Comparison of ENCODE assay signal across 9 mouse cellular contexts in the genomic region with DNA sequence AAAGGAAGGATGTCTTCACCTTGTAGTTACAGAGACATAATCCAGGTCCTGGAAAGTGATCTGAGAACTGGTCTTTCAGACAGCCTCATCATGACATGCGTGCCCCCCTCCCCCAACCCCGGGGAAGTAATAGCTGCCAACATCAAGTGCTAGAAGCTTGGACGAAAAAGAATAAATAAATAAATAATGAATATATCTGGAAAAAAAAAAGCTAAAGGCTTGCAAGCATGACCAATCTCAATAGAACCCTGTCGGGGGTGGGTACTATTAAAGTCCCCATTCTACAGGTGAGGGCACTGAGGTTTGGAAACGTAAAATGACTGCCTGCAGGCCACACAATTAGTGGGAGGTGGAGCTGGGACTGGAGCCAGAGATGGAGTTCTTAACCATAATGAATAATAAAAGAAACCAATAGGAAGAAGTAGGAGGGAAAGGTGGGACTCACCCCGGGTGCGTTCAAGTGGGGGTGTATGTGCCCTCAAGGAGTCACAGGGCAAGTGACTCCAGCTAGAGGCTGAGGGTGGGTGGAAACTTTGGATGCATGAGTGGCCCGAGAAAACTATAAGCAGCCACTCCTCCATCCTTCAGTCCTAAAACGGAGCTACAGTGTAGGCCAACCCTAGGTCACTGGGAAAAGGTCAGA. TPM values are rescaled to one million over a fixed set of nuclear protein-coding genes. Genes with fewer than 3 reads are reported as not detected.
A peak's percentile ranks its signal among the peaks of the same experiment; 100 is the strongest.
DNase-seq lines count a peak whose midpoint lies in the region; ATAC-seq and TF ChIP-seq lines count a peak whose summit lies in the region.
"Had no signal": no experiment of that assay in that cellular context is flagged by ENCODE, and none has a peak within 500 bp of the region (broad histone marks: within the 10 kb centered on the region; RNA-seq: fewer than 3 reads in every experiment).

No protein-coding gene starts in this region.

- peak overlapping the region; percentile 88 for H3K4me2 ChIP-seq in embryonic facial prominence, embryonic 12.5 days (replicated peaks)
- H3K4me2 ChIP-seq in hindbrain, embryonic 14.5 days (replicated peaks) = peak overlapping the region; percentile 94
- peak overlapping the region; percentile 97 for H3K4me2 ChIP-seq in liver, embryonic 12.5 days
- H3K4me2 ChIP-seq in neural tube, embryonic 14.5 days (ENCODE audit: low read depth, low read length) = peak overlapping the region; percentile 75

- peak; percentile 40 for DNase-seq in gastrocnemius, adult 2 months
- DNase-seq in gastrocnemius, adult 8-10 months (ENCODE audit: low spot score in 2 of 2) = no peak
- DNase-seq in hindbrain, embryonic 14.5 days (ENCODE audit: low spot score) = no peak
- DNase-seq in adrenal gland, postnatal 14 days = no peak
- no peak for DNase-seq in left cerebral cortex, adult 9 months (ENCODE audit: low spot score in 2 of 2)

- intact Hi-C loops in gastrocnemius, adult 2 months (cut with DNase I) = no loop called here

- H3K9me3 ChIP-seq in embryonic facial prominence, embryonic 12.5 days = no peaks in the 10 kb centered on the region
- no peaks in the 10 kb centered on the region for H3K9me3 ChIP-seq in hindbrain, embryonic 14.5 days (ENCODE audit: control insufficient read depth, low read length)
- no peaks in the 10 kb centered on the region for H3K9me3 ChIP-seq in liver, embryonic 12.5 days (replicated peaks)
- H3K9me3 ChIP-seq in neural tube, embryonic 14.5 days (ENCODE audit: control insufficient read depth, low read length) = no peaks in the 10 kb centered on the region

- WGBS in embryonic facial prominence, embryonic 12.5 days = 48% methylated on average over 9 of the region's 9 CpGs
- WGBS in hindbrain, embryonic 14.5 days = 35% methylated on average over 9 of the region's 9 CpGs
- WGBS in liver, embryonic 12.5 days (ENCODE audit: insufficient replicate concordance) = 44% methylated on average over 9 of the region's 9 CpGs
- WGBS in neural tube, embryonic 14.5 days = 34% methylated on average over 9 of the region's 9 CpGs

- ATAC-seq in embryonic facial prominence, embryonic 12.5 days (ENCODE audit: insufficient number of reproducible peaks, insufficient read depth, low FRiP score, low TSS enrichment) = 0 out of 2 replicates have a peak, but pooled peaks have one; percentile 6
- no peak for ATAC-seq in hindbrain, embryonic 14.5 days (ENCODE audit: low FRiP score)
- no peak for ATAC-seq in liver, embryonic 12.5 days
- ATAC-seq in neural tube, embryonic 14.5 days (ENCODE audit: low read depth) = no peak
- ATAC-seq: Patski had no signal

- H3K4me1 ChIP-seq in embryonic facial prominence, embryonic 12.5 days = peaks cover 21% of the 10 kb centered on the region
- peaks cover 14% of the 10 kb centered on the region; the same call in 1 of the 2 replicates for H3K4me1 ChIP-seq in hindbrain, embryonic 14.5 days (replicated peaks; ENCODE audit: control insufficient read depth, insufficient read depth, low read length)
- H3K4me1 ChIP-seq in liver, embryonic 12.5 days = peaks cover 46% of the 10 kb centered on the region
- H3K4me1 ChIP-seq in neural tube, embryonic 14.5 days (ENCODE audit: control insufficient read depth, insufficient read depth, low read length) = peaks cover 14% of the 10 kb centered on the region

- H3K36me3 ChIP-seq in embryonic facial prominence, embryonic 12.5 days = peaks cover 3% of the 10 kb centered on the region; the same call in 1 of the 2 replicates
- peaks cover 3% of the 10 kb centered on the region; the same call in 1 of the 2 replicates for H3K36me3 ChIP-seq in hindbrain, embryonic 14.5 days (replicated peaks; ENCODE audit: control insufficient read depth, insufficient read depth)
- peaks cover 3% of the 10 kb centered on the region for H3K36me3 ChIP-seq in liver, embryonic 12.5 days
- peaks cover 2% of the 10 kb centered on the region for H3K36me3 ChIP-seq in neural tube, embryonic 14.5 days (ENCODE audit: control insufficient read depth, insufficient read depth, low read length)

- H3K9ac ChIP-seq in embryonic facial prominence, embryonic 12.5 days = peak overlapping the region; percentile 91
- peak overlapping the region; percentile 93 for H3K9ac ChIP-seq in hindbrain, embryonic 14.5 days
- peak overlapping the region; percentile 78 for H3K9ac ChIP-seq in liver, embryonic 12.5 days
- peak overlapping the region; percentile 92 for H3K9ac ChIP-seq in neural tube, embryonic 14.5 days (replicated peaks; ENCODE audit: low read depth, low read length)

- H3K27ac ChIP-seq in gastrocnemius, adult 2 months = peak overlapping the region; percentile 87
- H3K27ac ChIP-seq in embryonic facial prominence, embryonic 12.5 days = 0 out of 2 replicates have a peak overlapping the region, but pooled peaks have one; percentile 51
- H3K27ac ChIP-seq in hindbrain, embryonic 14.5 days = peak overlapping the region; percentile 90; the same call in 1 of the 2 replicates
- H3K27ac ChIP-seq in liver, embryonic 12.5 days = 0 out of 2 replicates have a peak overlapping the region, but pooled peaks have one; percentile 72
- H3K27ac ChIP-seq in neural tube, embryonic 14.5 days (ENCODE audit: low read depth, low read length) = no peak overlapping the region

- no peak for TF ChIP-seq CTCF in gastrocnemius, adult 2 months (IDR thresholded peaks at IDR 0.05)

- H3K4me3 ChIP-seq in gastrocnemius, adult 2 months = peak overlapping the region; percentile 88
- H3K4me3 ChIP-seq in embryonic facial prominence, embryonic 12.5 days = peak overlapping the region; percentile 70
- H3K4me3 ChIP-seq in hindbrain, embryonic 14.5 days (replicated peaks; ENCODE audit: low read length) = peak overlapping the region; percentile 84
- peak overlapping the region; percentile 74 for H3K4me3 ChIP-seq in liver, embryonic 12.5 days
- H3K4me3 ChIP-seq in neural tube, embryonic 14.5 days (ENCODE audit: low read depth, low read length) = peak overlapping the region; percentile 84

- H3K27me3 ChIP-seq in embryonic facial prominence, embryonic 12.5 days = no peaks in the 10 kb centered on the region
- no peaks in the 10 kb centered on the region for H3K27me3 ChIP-seq in hindbrain, embryonic 14.5 days (ENCODE audit: control insufficient read depth, insufficient read depth, low read length)
- no peaks in the 10 kb centered on the region for H3K27me3 ChIP-seq in liver, embryonic 12.5 days (replicated peaks)
- H3K27me3 ChIP-seq in neural tube, embryonic 14.5 days (ENCODE audit: control insufficient read depth, insufficient read depth, low read length) = no peaks in the 10 kb centered on the region
- H3K27me3 ChIP-seq: Patski had no signal

RNA-seq across cellular contexts. Expression of gene Zdhhc18, which starts 18.1 kb away (rescaled TPM):
- total RNA-seq in gastrocnemius, adult 2 months (2021) = 10 to 100 TPM; 25.4 to 32.3 TPM
- total RNA-seq in gastrocnemius, adult 8-10 months (2022) = 10 to 100 TPM; 25.7 to 48.0 (median 33.2) TPM
- 4.5 and 6.2 TPM in 2 replicates for polyA plus RNA-seq in embryonic facial prominence, embryonic 12.5 days (2016; fragmentation: Nextera tagmentation; extraction: Ambion mirVana)
- polyA plus RNA-seq in hindbrain, embryonic 14.5 days (2014; fragmentation: Nextera tagmentation; extraction: Ambion mirVana) = 3.0 and 3.9 TPM in 2 replicates
- polyA plus RNA-seq in liver, embryonic 12.5 days (2016; fragmentation: Nextera tagmentation; extraction: Ambion mirVana) = 4.6 and 5.5 TPM in 2 replicates
- 4.3 and 6.1 TPM in 2 replicates for polyA plus RNA-seq in neural tube, embryonic 14.5 days (2014; fragmentation: Nextera tagmentation; extraction: Ambion mirVana)
- 16.9 and 29.9 TPM in 2 replicates for total RNA-seq in adrenal gland, postnatal 14 days (2021)

RNA-seq across cellular contexts. Expression of gene Sfn, which starts 29.9 kb away (rescaled TPM):
- total RNA-seq in gastrocnemius, adult 2 months (2021) = 1 to 10 TPM; 1.1 to 1.5 TPM
- total RNA-seq in gastrocnemius, adult 8-10 months (2022) = 1 to 10 TPM in 1 of 4 experiments, under 1 TPM in 3; 0.51 to 1.3 (median 0.79) TPM
- 44.4 and 52.7 TPM in 2 replicates for polyA plus RNA-seq in embryonic facial prominence, embryonic 12.5 days (2016; fragmentation: Nextera tagmentation; extraction: Ambion mirVana)
- 2.7 and 3.9 TPM in 2 replicates for polyA plus RNA-seq in hindbrain, embryonic 14.5 days (2014; fragmentation: Nextera tagmentation; extraction: Ambion mirVana)
- 0.21 and 0.81 TPM in 2 replicates for polyA plus RNA-seq in liver, embryonic 12.5 days (2016; fragmentation: Nextera tagmentation; extraction: Ambion mirVana)
- polyA plus RNA-seq in neural tube, embryonic 14.5 days (2014; fragmentation: Nextera tagmentation; extraction: Ambion mirVana) = 1.4 TPM in 2 replicates
- 1.7 and 4.2 TPM in 2 replicates for total RNA-seq in adrenal gland, postnatal 14 days (2021)

RNA-seq across cellular contexts. Expression of gene Pigv, which starts 40.6 kb away (rescaled TPM):
- 10 to 100 TPM; 10.4 to 11.7 TPM for total RNA-seq in gastrocnemius, adult 2 months (2021)
- total RNA-seq in gastrocnemius, adult 8-10 months (2022) = 10 to 100 TPM; 12.3 to 16.0 (median 12.5) TPM
- 19.7 and 20.4 TPM in 2 replicates for polyA plus RNA-seq in embryonic facial prominence, embryonic 12.5 days (2016; fragmentation: Nextera tagmentation; extraction: Ambion mirVana)
- polyA plus RNA-seq in hindbrain, embryonic 14.5 days (2014; fragmentation: Nextera tagmentation; extraction: Ambion mirVana) = 9.9 and 10.1 TPM in 2 replicates
- polyA plus RNA-seq in liver, embryonic 12.5 days (2016; fragmentation: Nextera tagmentation; extraction: Ambion mirVana) = 7.0 and 10.0 TPM in 2 replicates
- polyA plus RNA-seq in neural tube, embryonic 14.5 days (2014; fragmentation: Nextera tagmentation; extraction: Ambion mirVana) = 10.9 and 13.0 TPM in 2 replicates
- 13.9 and 17.2 TPM in 2 replicates for total RNA-seq in adrenal gland, postnatal 14 days (2021)

RNA-seq across cellular contexts. Expression of gene Gpn2, which starts 47.7 kb away (rescaled TPM):
- 1 to 10 TPM; 4.9 to 6.3 TPM for total RNA-seq in gastrocnemius, adult 2 months (2021)
- total RNA-seq in gastrocnemius, adult 8-10 months (2022) = 1 to 10 TPM; 4.8 to 6.8 (median 5.7) TPM
- polyA plus RNA-seq in embryonic facial prominence, embryonic 12.5 days (2016; fragmentation: Nextera tagmentation; extraction: Ambion mirVana) = 20.0 and 23.6 TPM in 2 replicates
- polyA plus RNA-seq in hindbrain, embryonic 14.5 days (2014; fragmentation: Nextera tagmentation; extraction: Ambion mirVana) = 19.7 and 20.4 TPM in 2 replicates
- 15.2 and 16.2 TPM in 2 replicates for polyA plus RNA-seq in liver, embryonic 12.5 days (2016; fragmentation: Nextera tagmentation; extraction: Ambion mirVana)
- polyA plus RNA-seq in neural tube, embryonic 14.5 days (2014; fragmentation: Nextera tagmentation; extraction: Ambion mirVana) = 17.0 and 18.8 TPM in 2 replicates
- total RNA-seq in adrenal gland, postnatal 14 days (2021) = 12.7 and 15.8 TPM in 2 replicates

RNA-seq across cellular contexts. Expression of gene Gpatch3, which starts 57.3 kb away (rescaled TPM):
- 1 to 10 TPM; 3.0 to 3.2 TPM for total RNA-seq in gastrocnemius, adult 2 months (2021)
- total RNA-seq in gastrocnemius, adult 8-10 months (2022) = 1 to 10 TPM; 3.0 to 3.8 (median 3.4) TPM
- 11.9 and 13.1 TPM in 2 replicates for polyA plus RNA-seq in embryonic facial prominence, embryonic 12.5 days (2016; fragmentation: Nextera tagmentation; extraction: Ambion mirVana)
- 6.2 and 7.5 TPM in 2 replicates for polyA plus RNA-seq in hindbrain, embryonic 14.5 days (2014; fragmentation: Nextera tagmentation; extraction: Ambion mirVana)
- polyA plus RNA-seq in liver, embryonic 12.5 days (2016; fragmentation: Nextera tagmentation; extraction: Ambion mirVana) = 7.8 and 8.9 TPM in 2 replicates
- polyA plus RNA-seq in neural tube, embryonic 14.5 days (2014; fragmentation: Nextera tagmentation; extraction: Ambion mirVana) = 6.4 and 6.7 TPM in 2 replicates
- total RNA-seq in adrenal gland, postnatal 14 days (2021) = 8.1 and 8.2 TPM in 2 replicates
